Mouse (Mus musculus) small intestine, adult 2 months (tissue): ENCODE data around the gene Foxq1.

Source experiments
- CTCF ChIP-seq: fragments of 200-500 bp; IDR thresholded peaks from 2 replicates; pipeline ENCODE4 v1.5.1; 2012; ENCODE audit warnings: low read depth, mild to moderate bottlenecking, control low read depth, inconsistent platforms, low read length, moderate library complexity, mixed read lengths; ENCODE audit not compliant: insufficient replicate concordance, insufficient read length; ENCODE audit errors: extremely low read depth
- POLR2A ChIP-seq: fragments of 200-500 bp; IDR thresholded peaks from 2 replicates; pipeline ENCODE4 v1.6.1; 2012; ENCODE audit warnings: low read depth, mild to moderate bottlenecking, control low read depth, inconsistent platforms, low read length, moderate library complexity

DNA sequence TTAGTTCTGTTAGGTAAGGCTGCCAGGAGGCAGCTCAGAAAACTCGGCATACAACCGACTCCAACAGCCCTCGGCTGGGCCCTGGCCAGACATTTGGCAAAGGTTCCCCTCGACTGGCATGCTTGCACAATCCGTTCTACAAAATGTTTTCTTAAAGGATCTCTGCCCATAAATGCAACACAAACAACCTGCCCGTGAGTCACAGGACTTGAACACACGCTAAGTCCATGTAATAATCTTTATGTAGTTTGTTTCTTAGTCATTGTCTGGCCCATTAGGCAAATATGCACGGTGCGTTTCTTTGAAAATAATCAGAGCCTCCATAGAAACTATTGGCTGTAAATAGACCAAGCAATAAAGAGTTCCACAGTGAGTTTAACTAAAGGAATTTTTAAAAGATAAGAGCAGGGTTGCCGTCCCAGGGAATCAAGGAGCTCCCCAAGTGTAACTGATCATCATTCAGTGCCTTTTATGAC is 37.5 kb upstream of the Foxq1 start:
- TF ChIP-seq CTCF (no peak), POLR2A (no peak)
